Mouse (Mus musculus) ovary, adult 18-20 months (tissue): ENCODE measurements around the gene Smarce1.
"Not testable (repeated sequence)": the region's sequence is repeated elsewhere in the genome, so short reads cannot be mapped to it uniquely, and the experiment has no call there.

Source experiments
- DNase-seq: peaks from one replicate; pipeline ENCODE4 v3.0.0; 2022; ENCODE audit warnings: low spot score, mixed read lengths

The Smarce1 gene

DNA sequence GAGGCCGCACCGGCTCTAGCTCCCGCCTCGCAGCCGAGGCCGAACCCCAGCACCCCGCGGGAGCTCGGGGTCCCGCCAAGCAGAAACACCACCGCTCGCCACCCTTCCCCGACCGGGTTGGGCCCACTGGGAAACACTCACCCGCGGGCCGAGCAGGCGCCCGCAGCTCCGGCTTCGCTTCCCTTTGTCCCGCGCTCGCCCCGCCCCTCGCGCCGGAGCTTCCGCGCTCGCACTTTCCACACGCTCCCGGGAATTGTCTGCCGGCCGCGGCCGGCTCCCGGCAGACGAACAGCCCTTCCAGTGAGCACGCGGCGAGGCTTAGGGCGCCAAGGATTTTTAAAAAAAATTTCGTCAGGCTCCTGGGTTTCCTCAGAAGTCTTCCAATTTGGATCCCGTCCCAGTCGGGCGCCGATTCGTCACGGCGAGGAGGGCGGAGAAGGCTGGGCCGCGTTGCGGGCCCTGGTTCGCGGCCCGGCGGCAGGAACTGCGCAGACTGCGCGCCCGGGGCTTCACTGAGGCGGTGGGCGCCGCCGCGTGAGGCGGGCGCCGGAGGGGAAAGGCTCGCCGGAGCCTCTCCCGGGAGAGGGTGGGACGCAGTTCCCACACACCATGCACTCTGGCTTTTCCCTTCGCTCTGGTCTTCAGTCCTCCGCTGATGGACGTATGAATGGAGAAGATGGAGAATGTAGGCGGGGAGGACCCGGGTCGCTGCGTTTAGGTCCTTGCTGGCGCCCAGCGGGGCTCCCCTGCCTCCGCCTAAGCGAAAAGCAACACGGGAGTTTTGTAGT lies at the start of gene Smarce1:
Gene Smarce1, minus strand, starts transcription at position 757 of the 788 bp plus-strand sequence.
- peak; percentile 49 for DNase-seq

DNA sequence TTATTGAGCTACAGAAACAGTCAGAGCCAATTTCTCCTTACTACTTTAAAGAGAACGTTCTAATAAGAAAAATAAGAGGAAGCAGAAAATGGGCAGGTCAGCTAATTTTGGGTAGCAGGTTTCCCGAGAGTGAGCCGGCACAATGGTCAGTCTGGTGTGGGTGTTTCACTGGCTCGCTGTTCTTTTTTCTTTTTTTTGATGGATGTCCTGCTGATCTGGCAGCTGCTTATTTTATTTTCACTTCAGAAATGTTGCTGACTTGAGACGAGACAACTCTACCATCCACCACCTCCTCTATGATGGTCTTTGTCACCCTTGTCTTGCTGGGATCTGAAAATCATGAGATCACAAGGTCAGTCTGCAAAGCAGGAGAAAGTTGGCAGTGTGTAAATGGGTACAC lies 49.2 kb upstream of the Smarce1 start:
- DNase-seq: no peak

DNA sequence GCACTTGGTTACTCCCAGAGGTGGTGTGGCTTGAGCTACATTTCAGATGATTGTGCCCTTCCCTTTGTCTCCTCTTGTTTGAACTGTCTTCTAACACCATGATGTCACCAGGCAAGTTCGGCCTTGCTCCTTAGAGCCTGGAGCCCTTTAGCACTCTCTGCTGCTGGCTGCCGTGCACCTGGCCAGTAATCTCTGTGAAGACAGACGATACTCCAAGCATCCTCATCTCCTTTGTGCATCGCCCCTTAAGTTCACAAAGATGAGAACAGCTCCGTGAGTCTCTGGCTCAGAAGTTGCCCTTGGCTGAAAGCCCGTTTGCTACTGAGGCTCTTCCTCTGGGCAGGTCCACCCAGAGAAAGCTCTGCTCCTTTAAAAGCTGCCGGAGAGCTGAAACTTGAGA lies 46.0 kb upstream of the Smarce1 start:
- DNase-seq: no peak

DNA sequence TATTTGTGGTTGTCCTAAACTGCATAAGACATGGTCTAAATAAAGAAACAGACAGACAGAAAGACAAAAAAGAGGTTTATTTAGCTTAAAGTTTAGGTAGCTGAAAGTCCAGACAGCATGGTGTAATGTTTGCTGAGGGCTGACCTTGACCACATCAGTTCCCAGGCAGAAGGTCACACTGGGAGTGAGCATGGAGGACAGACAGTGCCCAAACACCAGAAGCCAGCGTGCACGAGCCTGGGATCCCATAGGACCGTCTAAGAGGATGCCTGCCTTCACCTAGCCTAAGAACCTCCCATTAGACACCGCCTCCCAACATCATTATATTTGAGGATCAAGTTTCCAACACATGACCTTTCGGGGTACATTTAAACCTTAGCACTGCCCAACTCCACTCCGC lies 44.8 kb upstream of the Smarce1 start:
- DNase-seq: no peak

DNA sequence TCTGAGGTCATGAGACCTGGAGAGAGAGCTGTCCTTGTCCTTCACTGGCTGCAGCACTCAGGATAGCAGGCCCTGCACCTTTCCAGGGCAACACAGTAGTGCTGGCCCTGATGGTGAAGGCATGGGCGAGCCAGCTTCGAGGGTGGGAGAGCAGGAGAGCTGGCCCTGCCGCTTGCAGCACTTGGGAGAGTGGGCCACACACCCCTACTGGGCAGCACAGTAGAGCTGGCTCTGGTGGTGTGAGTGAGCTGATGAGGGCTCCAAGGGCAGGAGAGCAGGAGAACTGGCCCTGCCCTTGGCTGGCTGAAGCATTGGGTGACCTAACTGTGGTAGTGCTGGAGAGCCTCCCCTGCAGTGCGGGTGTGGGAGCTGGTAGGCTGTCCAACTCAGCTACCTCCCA lies 41.9 kb upstream of the Smarce1 start:
- no peak for DNase-seq

DNA sequence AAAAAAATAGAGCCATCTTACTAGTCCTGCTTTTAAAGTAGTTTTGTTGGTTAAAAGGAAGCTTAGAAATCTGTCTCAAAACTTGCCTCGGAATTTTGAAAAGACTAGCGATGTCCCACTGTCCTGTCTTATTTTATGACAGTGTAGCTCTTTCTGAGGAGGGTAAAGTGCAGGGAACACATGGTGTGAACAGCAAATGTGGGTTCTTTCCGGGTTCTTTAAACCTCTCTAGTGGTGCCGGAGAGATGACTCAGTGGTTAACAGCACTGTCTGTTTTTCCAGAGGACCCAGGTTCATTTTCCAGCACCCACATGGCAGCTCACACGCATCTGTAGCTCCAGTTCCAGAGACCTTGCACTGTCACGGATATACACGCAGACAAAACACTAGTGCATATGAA lies 38.4 kb upstream of the Smarce1 start:
- DNase-seq: no peak

DNA sequence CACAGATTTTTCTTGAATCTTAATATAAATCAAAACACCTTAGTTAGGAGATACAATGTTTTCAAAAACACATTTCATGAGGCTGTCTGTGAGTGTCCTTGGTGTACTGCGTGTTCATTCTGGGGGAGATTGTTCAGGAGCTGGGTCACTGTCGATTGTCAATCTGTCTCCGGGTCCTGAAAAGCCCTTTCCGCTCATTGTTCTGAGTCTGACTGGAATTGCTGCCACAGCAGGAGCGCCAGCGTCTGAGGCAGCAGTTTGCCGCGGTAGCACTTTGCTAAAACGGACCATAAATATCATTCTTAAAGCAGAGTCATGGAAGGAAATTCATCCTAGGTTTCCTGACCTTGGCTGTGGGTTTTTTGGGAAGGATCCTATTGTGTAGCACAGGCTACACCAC lies 35.0 kb upstream of the Smarce1 start:
- no peak for DNase-seq

DNA sequence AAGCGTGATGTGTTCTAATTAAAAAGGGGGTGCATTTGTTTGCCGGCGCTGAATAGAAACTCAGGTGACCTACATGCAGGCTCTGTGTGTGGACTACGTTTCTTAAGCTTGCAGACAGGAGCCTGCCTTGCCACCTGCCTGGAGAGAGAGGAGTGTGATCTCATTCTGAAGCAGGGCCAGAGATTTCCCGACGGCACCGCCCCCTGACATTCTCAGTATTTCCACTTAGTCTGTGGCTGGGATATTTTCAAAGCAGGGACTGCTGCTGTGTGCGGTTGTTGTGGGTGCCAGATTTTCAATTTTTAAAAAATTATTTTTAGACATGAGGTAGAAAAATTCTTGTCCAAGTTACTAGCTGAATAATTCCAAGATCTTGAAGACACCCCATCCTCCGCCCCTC lies 34.4 kb upstream of the Smarce1 start:
- no peak for DNase-seq

DNA sequence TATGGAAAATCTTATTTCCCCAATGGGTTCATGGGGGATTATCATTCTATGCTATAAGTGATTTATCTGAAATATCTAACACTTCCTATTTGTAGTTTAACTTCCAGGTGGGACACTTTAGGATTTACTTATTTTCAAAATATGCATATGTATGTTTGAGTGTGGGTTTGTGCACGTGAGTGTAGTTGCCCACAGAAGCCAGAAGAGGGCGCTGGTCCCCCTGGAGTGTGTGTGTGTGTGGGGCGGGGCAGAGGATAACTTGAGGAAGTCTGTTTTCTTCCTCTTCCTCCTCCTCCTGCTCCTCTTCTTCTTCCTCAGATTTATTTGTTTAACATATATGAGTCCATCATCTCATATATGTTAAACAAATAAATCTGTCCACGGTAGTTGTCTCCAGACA lies 25.4 kb upstream of the Smarce1 start:
- no peak for DNase-seq

DNA sequence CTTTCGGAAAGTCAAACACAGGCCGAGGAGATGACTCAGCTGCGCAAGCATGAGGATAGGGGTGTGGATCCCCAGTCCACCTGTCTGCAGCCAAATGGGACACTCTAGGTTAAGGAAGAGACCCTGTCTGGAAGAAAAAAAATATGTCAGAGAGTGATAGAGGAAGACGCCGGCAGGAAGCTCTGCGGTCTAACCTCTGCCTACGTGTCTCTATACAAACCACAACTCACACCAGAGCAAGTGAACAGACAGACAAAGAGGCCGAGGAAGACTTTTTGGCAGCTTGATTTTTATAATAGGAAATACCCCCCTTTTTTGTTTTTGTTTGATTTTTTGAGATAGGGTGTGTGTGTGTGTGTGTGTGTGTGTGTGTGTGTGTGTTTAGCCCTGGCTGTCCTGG lies 24.5 kb upstream of the Smarce1 start:
- no peak for DNase-seq

DNA sequence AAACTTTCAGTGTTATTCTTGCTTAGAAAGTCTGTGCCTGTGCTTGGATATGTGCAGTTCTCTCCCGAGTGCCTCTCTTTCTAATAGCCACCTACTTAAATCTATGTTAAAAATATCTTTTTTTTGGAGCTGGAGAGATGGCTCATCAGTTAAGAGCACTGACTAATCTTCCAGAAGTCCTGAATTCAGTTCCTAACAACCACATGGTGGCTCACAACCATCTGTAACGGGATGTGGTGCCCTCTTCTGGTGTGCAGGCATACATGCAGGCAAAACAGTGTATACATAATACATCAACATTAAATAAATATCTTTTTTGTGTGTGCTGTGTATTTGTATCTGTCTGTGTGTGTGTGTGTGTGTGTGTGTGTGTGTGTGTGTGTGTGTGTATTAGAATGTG lies 23.1 kb upstream of the Smarce1 start:
- DNase-seq: no peak

DNA sequence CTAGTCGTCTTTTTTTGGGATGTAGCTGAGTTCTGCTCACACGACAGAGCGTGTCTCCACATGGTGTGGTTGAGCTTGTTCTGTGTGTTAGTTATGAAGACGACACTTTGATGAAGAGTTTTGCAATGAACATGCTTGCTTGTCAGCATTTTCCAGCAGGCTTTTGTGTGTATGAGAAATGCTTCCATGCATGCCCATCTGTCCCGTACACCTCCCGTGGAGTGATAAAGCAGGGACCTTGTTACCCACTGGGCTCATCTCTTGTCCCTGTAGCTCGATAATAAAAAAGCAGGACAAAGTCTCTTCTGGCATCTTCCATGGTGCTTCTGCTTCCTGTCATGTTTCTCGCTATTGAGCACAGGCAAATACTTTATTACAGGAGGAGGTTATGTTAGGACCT lies 21.9 kb upstream of the Smarce1 start:
- no peak for DNase-seq

DNA sequence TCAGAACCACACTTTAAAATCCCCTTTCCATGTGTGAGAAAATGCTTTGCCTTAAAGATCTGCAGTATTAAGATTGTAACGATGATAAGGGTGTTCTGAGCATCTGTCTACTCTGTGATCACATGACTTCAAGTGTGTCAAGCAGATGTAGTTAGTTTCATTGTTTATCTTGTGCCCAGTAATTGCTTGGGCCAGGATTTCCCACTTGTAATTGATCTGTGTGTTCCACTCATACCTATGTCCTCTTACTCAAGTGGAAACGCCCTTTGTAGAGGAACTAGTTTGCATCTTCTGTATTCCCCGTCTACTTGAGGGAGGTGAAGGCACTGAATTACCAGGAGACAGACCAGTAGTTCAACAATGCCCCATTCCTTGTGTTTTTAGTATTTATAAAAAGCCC lies 19.8 kb upstream of the Smarce1 start:
- no peak for DNase-seq

DNA sequence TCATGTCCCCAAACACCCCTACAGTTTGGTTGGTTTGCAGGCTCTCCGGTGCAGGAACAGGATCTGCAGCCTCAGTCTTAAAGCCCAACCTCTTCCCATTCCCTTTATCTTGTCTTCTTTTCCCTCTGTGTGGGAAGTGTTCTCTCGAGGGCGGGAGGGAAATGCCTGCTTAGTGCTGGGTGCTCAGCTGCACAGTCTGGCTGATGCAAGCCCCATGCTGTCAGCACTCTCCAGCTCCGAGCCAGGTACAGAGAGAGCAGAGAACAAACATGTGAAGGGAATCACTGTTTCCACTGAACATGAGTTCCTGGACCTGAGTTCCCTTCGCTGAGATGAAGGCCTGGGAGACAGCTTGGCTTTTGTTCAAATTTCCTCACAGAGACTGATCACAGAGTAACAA lies 19.4 kb upstream of the Smarce1 start:
- DNase-seq: no peak

DNA sequence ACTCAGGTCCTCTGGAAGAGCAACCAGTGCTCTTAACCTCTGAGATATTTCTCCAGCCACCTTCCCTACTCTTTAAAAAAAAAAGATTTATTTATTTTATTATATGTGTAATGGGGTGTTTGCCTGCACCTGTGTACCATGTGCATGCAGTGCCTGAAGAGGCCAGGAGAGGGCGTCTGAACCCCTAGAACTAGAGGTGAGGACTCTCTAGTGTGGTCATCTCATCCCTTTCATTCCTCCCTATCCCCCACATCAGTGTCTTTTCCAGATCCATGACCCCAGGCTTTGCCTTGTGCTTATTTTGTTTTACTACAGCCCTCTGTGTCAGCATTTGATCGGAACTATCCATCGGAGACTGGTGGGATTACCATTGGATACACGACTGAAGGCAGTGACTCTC lies 18.3 kb upstream of the Smarce1 start:
- DNase-seq: no peak

DNA sequence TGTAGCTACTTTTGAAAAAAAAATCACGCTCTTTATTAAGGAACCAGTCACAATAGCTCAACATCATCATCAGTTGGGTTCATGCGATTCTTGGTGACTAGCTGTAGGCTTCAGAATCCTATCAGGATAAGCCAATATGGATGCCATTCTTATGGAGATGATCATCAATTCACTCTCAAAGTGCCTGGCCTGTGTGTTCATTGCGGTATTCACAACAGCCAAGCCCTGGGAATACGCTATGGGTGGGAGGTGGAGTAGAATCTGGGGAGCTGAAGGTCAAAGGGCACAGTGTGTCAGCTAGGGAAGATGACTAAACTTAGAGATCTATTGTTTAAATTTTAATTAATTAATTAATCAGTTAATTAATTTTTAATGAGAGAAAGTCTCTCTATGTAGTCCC lies 17.1 kb upstream of the Smarce1 start:
- DNase-seq: no peak

DNA sequence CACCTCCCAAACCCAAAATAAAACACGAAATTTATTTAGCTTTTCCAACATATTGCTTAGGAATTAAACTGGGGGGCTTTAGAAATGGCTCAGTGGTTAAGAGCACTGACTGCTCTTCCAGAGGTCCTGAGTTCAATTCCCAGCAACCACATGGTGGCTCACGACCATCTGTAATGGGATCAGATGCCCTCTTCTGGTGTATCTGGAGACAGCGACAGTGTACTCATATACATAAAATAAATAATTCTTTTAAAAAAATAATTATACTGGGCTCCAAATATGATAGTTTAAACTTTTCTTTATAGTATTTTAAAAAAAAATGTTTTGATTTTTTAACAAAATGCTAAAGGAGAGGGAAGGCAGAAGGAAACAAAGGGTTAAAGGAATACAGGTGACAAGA lies 13.7 kb upstream of the Smarce1 start:
- not testable (repeated sequence) for DNase-seq

DNA sequence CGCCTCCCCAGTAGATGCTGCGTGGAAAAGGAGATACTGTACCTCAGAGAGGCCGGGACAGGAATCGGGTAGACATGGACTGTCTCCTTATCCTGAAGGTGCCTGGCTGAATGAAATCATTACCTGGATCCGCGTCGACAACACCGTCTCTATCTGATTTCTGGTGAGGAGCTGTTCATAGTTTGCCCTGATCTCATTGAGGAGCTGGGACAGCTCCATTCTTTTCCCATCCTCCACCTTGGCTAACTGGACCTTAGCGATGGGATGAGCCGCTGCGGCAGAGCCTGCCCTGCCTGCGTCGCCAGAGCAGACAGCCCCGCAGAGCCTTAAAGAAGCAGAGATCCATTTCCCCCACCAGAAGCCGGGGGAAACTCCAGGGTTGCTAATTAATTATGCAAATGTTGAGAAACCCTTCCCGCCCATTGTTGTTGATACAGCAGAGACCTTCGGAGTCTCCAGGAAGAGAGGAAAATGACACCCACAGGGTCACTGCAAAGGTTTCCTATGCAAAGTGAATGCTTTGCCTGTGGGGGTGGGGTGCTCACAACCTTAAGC lies 13.1 kb upstream of the Smarce1 start, which contains the start of gene Krt222:
Gene Krt222, minus strand, starts transcription at position 266 of the 555 bp plus-strand sequence.
- DNase-seq: no peak

DNA sequence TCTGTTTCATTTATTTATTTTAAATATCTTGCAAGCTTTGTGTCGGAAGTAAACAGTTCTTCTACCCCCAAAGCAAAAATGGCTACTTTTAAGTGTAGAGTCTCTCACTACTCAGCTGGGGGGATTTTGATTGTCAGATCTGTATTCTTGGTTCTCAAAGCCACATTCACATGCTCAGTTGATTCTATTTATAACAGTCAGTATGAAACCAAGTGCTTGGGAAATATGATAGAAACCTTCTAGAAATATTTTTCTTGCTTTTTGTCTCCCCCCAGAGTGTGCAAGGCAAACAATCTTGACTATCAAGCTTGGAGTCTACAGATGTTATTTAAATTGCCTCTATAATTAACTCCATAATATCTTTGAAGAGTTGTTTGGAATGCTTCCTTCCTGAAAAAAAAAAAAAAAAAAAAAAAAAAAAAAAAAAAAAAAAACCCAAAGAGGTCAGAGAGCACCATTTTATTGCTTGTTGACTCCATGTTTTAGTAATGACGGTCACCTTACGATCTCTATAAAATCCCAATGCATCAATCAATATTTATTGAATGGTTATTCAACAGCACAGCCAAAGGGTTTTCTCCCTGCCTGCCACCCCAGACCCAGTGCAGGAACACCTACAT lies 12.5 kb upstream of the Smarce1 start:
- no peak for DNase-seq

DNA sequence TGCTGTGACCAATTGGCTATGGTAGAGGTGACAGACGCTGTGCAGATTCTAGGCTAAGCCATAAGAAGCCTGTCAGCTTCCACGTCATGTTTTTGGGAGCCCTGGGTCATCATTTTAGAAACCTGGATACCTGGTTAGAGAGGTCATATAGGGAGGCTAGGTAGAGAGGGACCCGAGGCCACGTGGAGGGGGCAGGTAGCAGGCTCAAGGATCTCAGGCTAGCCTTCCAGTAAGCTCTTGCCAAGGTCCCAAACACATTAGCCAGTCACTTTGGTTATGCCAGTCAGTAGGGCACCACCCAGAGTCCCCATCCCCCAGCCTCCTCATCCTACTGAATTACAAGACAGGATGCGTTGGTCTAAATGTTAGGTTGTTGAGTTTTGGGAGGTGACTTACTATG lies 11.2 kb upstream of the Smarce1 start:
- DNase-seq: no peak

DNA sequence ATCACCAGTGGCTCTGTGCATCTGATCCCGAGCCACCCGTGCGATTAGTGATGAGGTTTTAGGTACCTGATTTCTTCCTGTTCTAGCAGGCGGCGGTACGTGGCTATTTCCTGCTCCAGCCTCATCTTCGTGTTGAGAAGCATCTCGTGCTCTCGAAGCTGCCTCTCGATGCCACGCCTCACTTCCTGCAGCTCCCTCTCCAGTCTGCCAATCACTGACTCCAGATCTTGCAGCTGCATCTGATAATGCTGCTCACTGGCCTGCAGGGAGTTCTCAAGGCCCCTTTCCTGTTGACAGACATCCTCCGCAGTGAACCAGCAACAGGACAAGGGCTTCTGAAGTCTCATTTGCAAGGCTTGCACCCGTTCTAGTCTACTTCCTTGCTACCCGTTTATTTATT lies 7.7 kb upstream of the Smarce1 start:
- DNase-seq: no peak

DNA sequence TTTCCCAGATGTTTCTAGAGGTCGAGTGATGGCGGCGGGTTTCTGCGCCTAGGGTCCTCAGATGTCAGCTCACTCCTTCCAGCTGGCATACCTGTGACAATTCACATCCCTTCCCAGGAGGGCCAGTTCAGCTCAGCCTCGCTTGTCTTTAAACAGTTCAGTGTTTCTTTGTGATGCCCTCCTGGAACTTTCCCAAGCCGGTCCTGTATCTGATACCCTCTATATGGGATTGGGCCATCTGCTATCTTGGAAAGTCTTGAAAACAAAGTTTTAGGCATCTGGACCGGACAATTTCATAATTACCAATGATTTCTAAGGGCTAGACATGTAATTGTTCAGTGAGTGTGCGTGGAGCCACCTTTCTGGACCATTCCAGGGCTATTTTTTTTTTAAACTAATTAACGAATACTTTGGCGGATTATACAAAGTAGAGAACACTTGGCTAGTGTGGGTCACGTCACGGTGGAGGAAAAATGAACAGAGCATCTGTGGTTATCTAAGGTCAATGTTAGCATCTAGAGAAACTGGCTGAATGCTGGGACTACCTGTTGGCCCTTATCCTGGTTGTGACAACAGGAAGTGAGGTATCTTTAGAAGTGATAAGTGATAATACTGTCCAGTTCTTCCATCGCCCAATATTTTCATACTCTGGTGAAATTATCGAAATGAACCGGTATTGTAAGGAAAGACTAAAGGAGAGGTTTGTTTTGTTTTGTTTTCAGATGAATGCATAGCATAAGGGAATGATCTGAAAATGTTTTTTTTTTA lies 416 bp upstream of the Smarce1 start:
- no peak for DNase-seq
